Mouse (Mus musculus) stomach, postnatal 0 days (tissue): ENCODE data around the gene Ints12.

Source experiments
- CTCF ChIP-seq: IDR thresholded peaks from 2 replicates; pipeline ENCODE4 v1.5.1; 2016; ENCODE audit warnings: antibody characterized with exemption, low read depth, mild to moderate bottlenecking, moderate library complexity
- EP300 ChIP-seq: optimal IDR thresholded peaks from 2 replicates; pipeline ENCODE3; 2016; ENCODE audit warnings: antibody characterized with exemption

- TF ChIP-seq CTCF (no peak), EP300 (no peak)
Observed at GRCm38 (mm10) chr3:133090247-133091120, 1.2 kb upstream of the Ints12 start.
